8 mouse cellular contexts compared by ENCODE assay signal in genomic region chr14:36863877-36864489, GRCm38 (mm10).
A peak's percentile ranks its signal among the peaks of the same experiment; 100 is the strongest.
DNase-seq lines count a peak whose midpoint lies in the region; ATAC-seq and TF ChIP-seq lines count a peak whose summit lies in the region.

No protein-coding gene starts in this region.

- H3K9me3 ChIP-seq in hindbrain, embryonic 10.5 days = no peaks in the 10 kb centered on the region
- no peaks in the 10 kb centered on the region for H3K9me3 ChIP-seq in lung, embryonic 16.5 days (ENCODE audit: control insufficient read depth, low read length)

- 28% methylated on average over 15 of the region's 15 CpGs for WGBS in hindbrain, embryonic 10.5 days
- WGBS in lung, embryonic 16.5 days = 21% methylated on average over 15 of the region's 15 CpGs
- 11% methylated on average over 15 of the region's 15 CpGs for WGBS in thymus, adult 2 months

- peak; percentile 91 for DNase-seq in MN1 (ENCODE audit: low spot score)
- DNase-seq in cerebellum, adult 8-10 months = peak; percentile 81
- DNase-seq in hindbrain, embryonic 10.5 days (ENCODE audit: low spot score) = peak; percentile 84
- peak; percentile 62 for DNase-seq in layer of hippocampus, adult 9-11 months
- DNase-seq in ovary, adult 18-20 months (ENCODE audit: low spot score) = peak; percentile 24
- DNase-seq in thymus, adult 2 months = peak; percentile 93

- H3K9ac ChIP-seq in lung, embryonic 16.5 days (ENCODE audit: low read length) = peak overlapping the region; percentile 63

- no peaks in the 10 kb centered on the region for H3K27me3 ChIP-seq in hindbrain, embryonic 10.5 days (ENCODE audit: insufficient read depth, poor library complexity, severe bottlenecking)
- no peaks in the 10 kb centered on the region for H3K27me3 ChIP-seq in lung, embryonic 16.5 days (ENCODE audit: control insufficient read depth, insufficient read depth, low read depth, low read length)
- H3K27me3 ChIP-seq in thymus, adult 2 months (ENCODE audit: control insufficient read depth, insufficient read depth, low read length) = no peaks in the 10 kb centered on the region

- ATAC-seq in frontal cortex, adult (ENCODE audit: low TSS enrichment) = peak; percentile 69
- peak; percentile 34; the same call in 1 of the 2 replicates for ATAC-seq in lung, embryonic 16.5 days (ENCODE audit: low read depth)

- peak; percentile 94 for TF ChIP-seq CTCF in thymus, adult 2 months (IDR thresholded peaks at IDR 0.05; ENCODE audit: borderline replicate concordance, control insufficient read depth, extremely low read depth, insufficient read depth, low read length, poor library complexity)

- H3K36me3 ChIP-seq in hindbrain, embryonic 10.5 days = no peaks in the 10 kb centered on the region
- no peaks in the 10 kb centered on the region for H3K36me3 ChIP-seq in lung, embryonic 16.5 days (ENCODE audit: control insufficient read depth, insufficient read depth, low read length)
- H3K36me3 ChIP-seq in thymus, adult 2 months (ENCODE audit: control insufficient read depth, insufficient read depth, low read length) = no peaks in the 10 kb centered on the region

- H3K4me2 ChIP-seq in lung, embryonic 16.5 days (ENCODE audit: low read depth, low read length) = peak overlapping the region; percentile 64

- H3K4me1 ChIP-seq in hindbrain, embryonic 10.5 days (replicated peaks) = peaks cover 3% of the 10 kb centered on the region; the same call in 1 of the 2 replicates
- H3K4me1 ChIP-seq in lung, embryonic 16.5 days (replicated peaks; ENCODE audit: control insufficient read depth, insufficient read depth, low read length) = peaks cover 2% of the 10 kb centered on the region; the same call in 1 of the 2 replicates
- H3K4me1 ChIP-seq in thymus, adult 2 months (replicated peaks; ENCODE audit: control insufficient read depth, insufficient read depth, low read length) = peaks cover 11% of the 10 kb centered on the region

- no peak for TF ChIP-seq POLR2A in thymus, adult 2 months (IDR thresholded peaks at IDR 0.05; ENCODE audit: control insufficient read depth, extremely low read depth, insufficient read depth, low read length, poor library complexity)

- H3K4me3 ChIP-seq in hindbrain, embryonic 10.5 days = peak overlapping the region; percentile 27
- peak overlapping the region; percentile 41 for H3K4me3 ChIP-seq in lung, embryonic 16.5 days (ENCODE audit: low read length)
- peak overlapping the region; percentile 67 for H3K4me3 ChIP-seq in thymus, adult 2 months (ENCODE audit: control insufficient read depth, insufficient read depth, low read length)

- no peak overlapping the region for H3K27ac ChIP-seq in hindbrain, embryonic 10.5 days
- H3K27ac ChIP-seq in lung, embryonic 16.5 days (ENCODE audit: low read length) = no peak overlapping the region
- H3K27ac ChIP-seq in thymus, adult 2 months (ENCODE audit: control insufficient read depth, insufficient read depth, low read length) = peak overlapping the region; percentile 78; the same call in 1 of the 2 replicates

Comparison
In these comparisons a context has a peak if more than half of its experiments do, and no peak if none do; other contexts are left out.
1. DNase-seq: peak in every context shown above with its lines; median percentile 93 in thymus, adult 2 months; 91 in MN1; 84 in hindbrain, embryonic 10.5 days; 81 in cerebellum, adult 8-10 months; 62 in layer of hippocampus, adult 9-11 months; 24 in ovary, adult 18-20 months.